Mouse (Mus musculus) adrenal gland, adult (tissue): ENCODE measurements around the gene Xirp1.

ENCODE experiments used
- DNase-seq, 2 experiments: peaks; one replicate each; pipeline ENCODE4 v3.0.0; 2022 to 2023; ENCODE audit warnings: low spot score in 1 of 2; ENCODE audit not compliant: inconsistent age in 2 of 2

Gene Xirp1

GRCm38 (mm10) chr9:119973281-119973680, 50.1 kb downstream of the Xirp1 start:
- no peak for DNase-seq

GRCm38 (mm10) chr9:119972582-119972981, 50.8 kb downstream of the Xirp1 start:
- DNase-seq, result peak in 1 of 2 experiments; percentile 59

GRCm38 (mm10) chr9:119972166-119972565, 51.2 kb downstream of the Xirp1 start:
- DNase-seq, result no peak

GRCm38 (mm10) chr9:119970763-119971656, 52.4 kb downstream of the Xirp1 start:
- DNase-seq, result peak in 1 of 2 experiments; percentile 64

- peak; percentile 53 to 81 for DNase-seq
Measured at GRCm38 (mm10) chr9:119970221-119970620, 53.2 kb downstream of the Xirp1 start.

- no peak for DNase-seq
Measured at GRCm38 (mm10) chr9:119969811-119970210, 53.6 kb downstream of the Xirp1 start.

- peak in 1 of 2 experiments; percentile 57 for DNase-seq
Measured at GRCm38 (mm10) chr9:119966221-119966910, 57.0 kb downstream of the Xirp1 start.

- peak in 1 of 2 experiments; percentile 49 for DNase-seq
Measured at GRCm38 (mm10) chr9:119965186-119965585, 58.2 kb downstream of the Xirp1 start.

GRCm38 (mm10) chr9:119964206-119964605, 59.2 kb downstream of the Xirp1 start:
- peak; percentile 48 to 69 for DNase-seq
